Mouse (Mus musculus) brain, embryonic 14.5 days (tissue): ENCODE measurements around the gene Blmh. TPM values are rescaled to one million over a fixed set of nuclear protein-coding genes. Genes with fewer than 3 reads are reported as not detected.

Experiments used
- DNase-seq: peaks from one replicate; pipeline ENCODE4 v3.0.0-alpha.2; 2011; ENCODE audit warnings: low read depth
- CTCF ChIP-seq: fragments of 200-500 bp; IDR thresholded peaks from 2 replicates; pipeline ENCODE4 v1.5.1; 2012; ENCODE audit warnings: inconsistent platforms, mild to moderate bottlenecking, moderate library complexity, borderline replicate concordance; ENCODE audit not compliant: insufficient read depth, insufficient read length; ENCODE audit errors: extremely low read depth
- POLR2A ChIP-seq: fragments of 200-500 bp; IDR thresholded peaks from 2 replicates; pipeline ENCODE4 v1.6.1; 2012; ENCODE audit warnings: mild to moderate bottlenecking, inconsistent platforms, borderline replicate concordance; ENCODE audit not compliant: poor library complexity, insufficient read depth, insufficient read length, severe bottlenecking; ENCODE audit errors: extremely low read depth
- polyA plus RNA-seq: library from polyadenylated mRNA; depleted of rRNA; stranded (reverse); fragments of >200 nt; gene quantifications from 2 replicates; pipeline ENCODE4 v1.2.3, GENCODE M21; 2012; rRNA removed

The Blmh gene
- polyA plus RNA-seq, 1 experiment, result 64.5 TPM

GRCm38 (mm10) chr11:77010762-77011475, 86.3 kb downstream of the Blmh start:
- no peak for TF ChIP-seq POLR2A
- no peak for TF ChIP-seq CTCF
- DNase-seq, result no peak

- TF ChIP-seq CTCF, result no peak
- TF ChIP-seq POLR2A, result no peak
- no peak for DNase-seq
These were observed 93.4 kb downstream of the Blmh start for GRCm38 (mm10) chr11:77018046-77018445.

GRCm38 (mm10) chr11:77019539-77019938, 94.9 kb downstream of the Blmh start:
- TF ChIP-seq CTCF (no peak), POLR2A (no peak)
- no peak for DNase-seq

GRCm38 (mm10) chr11:77021749-77022396, 97.3 kb downstream of the Blmh start:
- TF ChIP-seq CTCF (no peak), POLR2A (no peak)
- no peak for DNase-seq

- TF ChIP-seq POLR2A (no peak), CTCF (peak; percentile 21; the same call in 1 of the 2 replicates)
- DNase-seq, result no peak
These were observed 102.0 kb downstream of the Blmh start for GRCm38 (mm10) chr11:77026559-77026958.

- TF ChIP-seq CTCF, result no peak
- TF ChIP-seq POLR2A, result no peak
- no peak for DNase-seq
These were observed 103.5 kb downstream of the Blmh start for GRCm38 (mm10) chr11:77028157-77028556.

GRCm38 (mm10) chr11:77031151-77031934, 106.7 kb downstream of the Blmh start:
- no peak for DNase-seq
- no peak for TF ChIP-seq POLR2A
- no peak for TF ChIP-seq CTCF

Other genes with a start within 250 kb of the Blmh start
- 0.10 and 0.14 TPM in 2 replicates for gene Trarg1, start 245.0 kb upstream of the Blmh start, polyA plus RNA-seq
- 24.1 and 27.0 TPM in 2 replicates for gene Gosr1, start 161.2 kb upstream of the Blmh start, polyA plus RNA-seq
- 15.4 and 19.2 TPM in 2 replicates for gene Cpd, start 77.8 kb upstream of the Blmh start, polyA plus RNA-seq
- gene Tmigd1, start 22.6 kb upstream of the Blmh start, polyA plus RNA-seq, result 0.05 TPM in 1 of 2 replicates, not detected in the other
- gene Slc6a4, start 73.8 kb downstream of the Blmh start, polyA plus RNA-seq, result 5.6 and 9.4 TPM in 2 replicates
- 4.7 and 9.4 TPM in 2 replicates for gene Nsrp1, start 153.6 kb downstream of the Blmh start, polyA plus RNA-seq